Mouse (Mus musculus) thymus, postnatal 4 days (tissue): Measurements from ENCODE around the gene Taok2.
"Not testable (repeated sequence)": the region's sequence is repeated elsewhere in the genome, so short reads cannot be mapped to it uniquely, and the experiment has no call there.

Experiments used
- DNase-seq: peaks from one replicate; pipeline ENCODE4 v3.0.0; 2021

The Taok2 gene

GRCm38 (mm10) chr7:126884286-126885164 is at the start of gene Taok2:
TSS of gene Taok2 (minus strand) at chr7:126884703.
- DNase-seq: peak; percentile 95

- no peak for DNase-seq
Measured at GRCm38 (mm10) chr7:126932652-126933051, 48.1 kb upstream of the Taok2 start.

DNA sequence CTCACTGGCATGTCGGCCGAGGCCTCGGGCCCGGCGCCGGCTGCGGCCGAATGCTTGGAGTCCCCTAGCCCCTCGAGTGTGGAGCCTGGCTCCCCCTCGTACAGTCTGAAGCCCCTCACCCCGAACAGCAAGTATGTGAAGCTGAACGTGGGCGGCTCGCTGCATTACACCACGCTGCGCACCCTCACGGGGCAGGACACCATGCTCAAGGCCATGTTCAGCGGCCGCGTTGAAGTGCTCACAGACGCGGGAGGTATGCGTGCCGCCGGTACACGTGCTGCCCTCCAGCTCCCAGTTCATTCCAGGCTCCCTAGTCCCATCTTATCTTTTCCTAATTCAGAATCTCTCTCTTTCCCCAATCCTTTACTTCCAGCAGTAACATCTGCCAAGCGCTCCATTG is 44.5 kb upstream of the Taok2 start:
- DNase-seq: peak; percentile 60

- DNase-seq: peak; percentile 97
Measured at GRCm38 (mm10) chr7:126928384-126929037, 44.0 kb upstream of the Taok2 start, which contains the start of gene Kctd13. TSS of gene Kctd13 (plus strand) at chr7:126928879.

DNA sequence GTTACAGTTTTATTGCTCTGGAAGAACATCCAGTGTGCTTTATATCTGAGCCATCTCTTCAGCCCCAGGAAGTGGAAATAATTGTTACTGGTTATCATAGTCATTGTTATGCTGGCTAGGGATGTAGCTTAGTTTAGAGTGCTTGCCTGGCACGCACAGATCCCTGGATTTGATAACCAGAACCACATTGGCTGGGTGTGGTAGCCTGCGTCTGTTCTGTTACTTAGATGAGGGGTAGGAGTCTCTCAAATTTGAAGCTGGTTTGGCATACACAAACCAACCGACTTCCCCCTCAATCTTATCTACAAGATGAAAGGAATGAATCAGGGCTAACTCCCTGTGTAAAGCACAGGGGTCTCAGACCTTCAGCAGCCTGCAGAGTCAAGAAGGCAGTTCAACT is 41.8 kb upstream of the Taok2 start:
- DNase-seq: no peak

DNA sequence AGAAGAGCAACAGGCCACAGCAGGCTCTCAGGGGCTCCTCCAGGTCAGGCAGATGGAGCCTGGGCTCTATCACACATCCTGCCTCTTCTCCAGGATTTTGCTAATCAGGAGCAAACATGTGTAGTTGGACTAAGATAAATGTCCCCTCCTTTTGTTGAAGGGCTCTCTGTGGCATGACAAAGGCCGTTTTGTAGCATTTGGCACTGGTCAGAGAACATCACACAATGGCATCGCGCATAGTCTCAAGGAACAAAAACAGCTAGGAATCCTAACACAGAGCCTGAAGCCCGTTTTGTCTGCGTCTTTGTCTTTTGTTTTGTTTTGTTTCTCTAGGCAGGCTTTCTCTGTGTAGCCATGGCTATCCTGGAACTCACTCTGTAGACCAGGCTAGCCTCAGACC is 39.5 kb upstream of the Taok2 start:
- DNase-seq: no peak

GRCm38 (mm10) chr7:126922624-126923060 is 38.1 kb upstream of the Taok2 start, which contains the start of gene Tmem219:
TSS of gene Tmem219 (minus strand) at chr7:126922917.
- no peak for DNase-seq

DNA sequence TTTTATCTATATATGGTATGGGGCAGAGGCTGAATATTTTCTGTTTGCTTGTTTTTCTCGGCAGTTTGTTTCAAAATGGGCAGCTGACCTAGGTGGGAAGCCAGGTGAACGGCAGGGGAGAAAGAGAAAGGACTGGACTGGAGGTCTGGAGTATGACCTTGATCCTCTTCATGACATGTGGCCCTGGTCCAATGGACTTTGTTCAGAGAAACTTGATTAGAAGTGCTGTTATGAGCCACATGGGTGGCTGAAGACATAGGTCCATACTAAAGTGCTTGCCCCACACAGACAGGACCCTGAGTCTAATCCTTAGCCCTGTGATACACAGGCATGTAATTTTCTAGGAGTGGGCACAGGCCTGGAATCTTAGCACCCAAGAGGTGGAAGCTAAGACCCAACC is 37.1 kb upstream of the Taok2 start:
- no peak for DNase-seq

- no peak for DNase-seq
Measured at GRCm38 (mm10) chr7:126919973-126920372, 35.5 kb upstream of the Taok2 start.

DNA sequence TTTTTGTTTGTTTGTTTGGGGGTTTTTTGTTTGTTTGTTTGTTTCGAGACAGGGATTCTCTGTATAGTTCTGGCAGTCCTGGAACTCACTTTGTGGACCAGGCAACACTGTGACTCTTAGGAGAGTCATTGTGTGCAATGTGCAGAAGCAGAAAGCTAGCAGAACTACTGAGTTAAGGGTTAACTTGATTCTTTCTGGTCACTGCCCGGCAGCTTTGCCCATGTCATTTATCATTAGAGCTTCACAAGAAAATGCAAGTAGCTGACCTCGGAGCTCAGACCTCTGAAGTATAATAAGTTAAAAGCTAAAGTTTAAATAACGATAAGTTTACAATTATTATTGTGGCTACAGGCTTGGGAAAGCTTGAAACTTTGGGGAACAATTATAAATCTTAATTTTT is 33.9 kb upstream of the Taok2 start:
- not testable (repeated sequence) for DNase-seq

DNA sequence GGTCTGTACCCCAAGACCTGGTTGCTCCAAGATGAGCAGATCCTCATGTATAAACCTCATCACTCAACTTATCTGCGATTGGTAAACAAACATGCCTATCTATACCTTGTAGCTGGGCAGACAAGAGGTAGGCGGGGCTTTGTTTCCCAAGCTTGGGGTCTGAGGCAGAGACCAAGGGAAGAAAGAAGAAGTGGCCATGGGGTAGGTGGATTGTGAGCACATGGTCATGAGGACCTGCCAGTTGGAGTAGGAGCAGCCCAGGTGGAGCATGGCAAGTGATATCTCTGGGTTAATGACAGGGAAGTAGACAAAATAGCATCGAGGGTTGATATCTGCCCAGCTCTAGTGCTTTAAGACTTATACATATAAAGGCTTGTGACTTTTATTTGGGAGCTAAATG is 30.3 kb upstream of the Taok2 start:
- DNase-seq: no peak

DNA sequence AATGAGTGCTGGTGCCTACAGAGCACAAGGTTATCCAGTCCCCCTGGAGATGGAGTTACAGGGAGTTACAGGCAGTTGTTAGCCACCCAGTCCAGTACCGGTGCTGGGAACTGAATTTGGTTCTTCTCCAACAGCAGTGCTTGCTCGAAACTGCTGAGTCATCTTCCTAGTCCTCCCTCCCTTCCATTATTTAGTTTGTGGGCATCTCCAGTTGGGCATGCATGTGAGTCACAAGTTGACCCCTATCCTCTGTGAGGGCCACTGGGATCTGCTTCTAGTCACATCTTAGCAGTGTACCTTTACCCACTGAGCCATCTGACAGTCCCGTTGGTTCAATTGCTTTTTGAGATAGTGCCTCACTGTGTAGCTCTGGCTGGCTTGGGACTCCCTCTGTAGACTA is 21.1 kb upstream of the Taok2 start:
- DNase-seq: no peak

- DNase-seq: not testable (repeated sequence)
Measured at GRCm38 (mm10) chr7:126899781-126900180, 15.3 kb upstream of the Taok2 start.

- DNase-seq: peak; percentile 98
Measured at GRCm38 (mm10) chr7:126898102-126898990, 13.8 kb upstream of the Taok2 start.

DNA sequence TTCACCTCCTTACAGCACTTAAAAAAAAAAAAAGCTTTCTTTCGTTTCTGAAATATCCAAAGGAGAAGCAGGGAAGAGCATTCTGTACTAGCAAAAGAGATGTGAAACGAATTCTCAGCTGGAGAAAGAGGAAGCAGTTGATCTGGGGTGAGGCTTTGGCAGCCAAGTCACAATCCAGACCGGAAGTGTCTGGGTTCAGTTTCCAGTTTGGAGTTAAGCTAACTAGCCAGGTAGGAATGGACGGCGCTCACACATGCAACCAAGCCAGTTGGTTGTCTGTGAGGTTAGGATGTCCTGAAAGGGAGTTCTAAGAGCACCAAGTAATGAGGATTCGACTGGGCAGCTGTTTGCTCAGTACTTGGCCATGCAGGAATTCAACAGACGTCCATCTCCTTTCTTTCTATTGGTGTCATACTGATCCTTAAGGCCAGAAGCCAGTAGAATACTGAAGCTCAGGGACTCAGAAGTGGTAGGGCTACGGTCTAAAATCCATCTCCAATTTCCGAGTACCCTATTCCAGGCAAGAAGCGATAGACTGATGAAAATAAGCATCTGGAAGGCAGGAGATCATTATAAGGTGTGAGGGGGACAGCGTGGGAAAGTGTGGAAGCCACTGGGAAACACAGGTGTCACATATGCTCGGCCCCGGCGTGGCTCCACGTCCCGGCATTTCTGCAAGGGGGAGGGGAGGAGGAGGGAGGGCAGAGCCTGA is 13.0 kb upstream of the Taok2 start:
- peak; percentile 22 for DNase-seq

GRCm38 (mm10) chr7:126896912-126897311 is 12.4 kb upstream of the Taok2 start:
- DNase-seq: peak; percentile 11

GRCm38 (mm10) chr7:126888852-126889251 is 4.3 kb upstream of the Taok2 start:
- peak; percentile 31 for DNase-seq

DNA sequence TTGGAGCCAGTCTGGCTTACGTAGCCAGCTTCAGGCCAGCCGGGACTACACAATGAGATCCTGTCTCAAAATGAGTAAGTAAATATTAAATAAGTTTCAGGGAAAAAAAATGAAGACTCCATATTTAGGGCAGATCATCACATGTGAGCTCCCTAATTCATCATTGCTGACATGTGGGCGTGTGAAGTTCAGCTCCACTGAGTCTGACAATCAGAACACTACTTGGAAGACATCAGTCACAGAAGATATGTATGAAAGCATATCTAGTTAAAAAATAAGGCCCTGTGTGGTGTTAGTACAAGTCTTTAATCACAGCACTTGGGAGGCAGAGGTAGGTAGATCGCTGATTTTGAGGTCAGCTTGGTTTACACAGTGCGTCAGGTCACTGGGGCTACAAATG is 2.8 kb upstream of the Taok2 start:
- DNase-seq: no peak

DNA sequence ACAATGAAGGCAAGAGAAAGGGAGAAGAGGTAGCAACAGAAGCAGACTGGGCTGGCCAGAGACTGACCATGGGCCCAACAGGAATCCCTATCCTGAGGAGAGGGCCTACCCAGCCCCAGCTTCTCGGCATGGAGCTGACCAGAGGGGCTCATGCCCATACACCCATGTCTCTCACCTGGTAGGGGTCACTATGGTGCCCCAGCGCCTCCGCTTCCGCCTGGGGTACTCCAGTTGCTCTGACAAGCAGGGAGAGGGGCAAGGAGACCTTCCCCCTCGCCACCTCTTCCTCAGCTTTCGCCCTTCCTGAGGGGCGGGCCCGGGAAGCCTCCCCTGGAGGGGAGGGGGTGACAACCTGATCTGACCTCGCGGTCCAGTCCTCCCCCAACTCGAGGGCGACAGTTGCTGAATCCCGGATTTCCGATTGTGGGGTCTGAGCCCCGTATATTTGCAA is 747 bp downstream of the Taok2 start:
- DNase-seq: peak; percentile 60

DNA sequence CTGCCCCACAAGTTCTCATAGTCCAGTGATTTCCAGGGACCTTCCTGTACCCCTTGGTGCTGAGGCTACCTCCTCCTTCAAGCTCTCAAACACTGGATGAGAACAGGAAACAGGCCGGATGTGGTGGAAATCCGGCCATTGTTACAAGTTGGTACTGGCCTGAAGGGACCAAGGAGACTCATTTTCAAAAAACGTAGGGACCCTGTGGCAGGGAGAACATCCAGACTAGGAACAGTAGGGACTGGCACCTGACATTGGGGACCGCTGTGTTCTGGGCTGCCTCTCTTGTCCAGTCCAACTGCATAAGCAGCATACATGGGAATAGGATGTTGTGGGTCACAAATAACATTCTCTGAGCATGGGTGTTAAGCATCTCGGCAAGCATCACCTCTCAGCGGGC is 3.5 kb downstream of the Taok2 start:
- DNase-seq: no peak

DNA sequence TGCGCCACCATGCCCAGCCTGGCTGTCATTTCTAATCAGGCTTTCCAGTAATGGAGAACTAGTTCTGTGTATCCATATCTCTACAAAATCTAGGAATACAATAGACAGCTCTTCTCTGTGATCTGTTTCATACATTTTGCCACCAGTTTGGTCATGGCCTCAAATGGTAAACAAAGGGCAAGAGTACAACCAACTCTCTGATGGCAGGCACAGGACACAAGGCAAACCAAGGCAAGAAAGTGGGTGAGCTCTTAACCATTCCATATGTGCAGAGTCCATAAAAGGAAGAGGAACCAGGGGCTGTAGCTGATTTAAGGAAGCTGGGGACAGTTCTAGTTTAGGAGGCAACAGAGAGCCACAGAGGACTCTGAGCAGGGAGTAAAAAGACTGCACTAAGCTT is 7.3 kb downstream of the Taok2 start:
- DNase-seq: no peak

DNA sequence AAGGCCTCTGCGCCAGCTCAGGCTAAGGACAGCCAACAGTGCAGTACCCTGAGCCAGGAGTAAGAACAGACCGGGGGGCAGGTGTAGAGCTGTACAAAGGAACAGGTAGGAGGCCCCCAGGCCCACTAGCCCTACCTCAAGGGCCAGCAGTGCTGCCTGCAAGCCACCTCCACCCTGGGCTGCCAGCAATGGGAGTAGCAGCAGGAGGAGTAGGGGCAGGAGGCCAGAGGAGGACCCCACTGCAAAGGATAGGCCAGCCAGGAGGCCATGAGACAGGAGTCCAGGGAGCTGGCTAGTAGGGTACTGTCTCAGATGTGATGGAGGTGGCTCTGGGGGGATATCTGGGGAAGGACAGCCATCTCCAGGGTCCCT is 14.0 kb downstream of the Taok2 start:
- no peak for DNase-seq
